ENCODE assay signal across 39 mouse cellular contexts in genomic region chr19:58525457-58526239, GRCm38 (mm10). TPM values are rescaled to one million over a fixed set of nuclear protein-coding genes. Genes with fewer than 3 reads are reported as not detected.
DNase-seq lines count a peak whose midpoint lies in the region; ATAC-seq and TF ChIP-seq lines count a peak whose summit lies in the region.
"Had no signal": no experiment of that assay in that cellular context is flagged by ENCODE, and none has a peak within 500 bp of the region (broad histone marks: within the 10 kb centered on the region; RNA-seq: fewer than 3 reads in every experiment).

No protein-coding gene starts in this region.

- no peaks in the 10 kb centered on the region for H3K9me3 ChIP-seq in kidney, postnatal 0 days (replicated peaks; ENCODE audit: low read length)
- no peaks in the 10 kb centered on the region for H3K9me3 ChIP-seq in lung, embryonic 15.5 days
- H3K9me3 ChIP-seq: embryonic facial prominence, embryonic 12.5 days; forebrain, embryonic 15.5 days; hindbrain, embryonic 10.5 days; hindbrain, embryonic 15.5 days; kidney, embryonic 15.5 days; limb, embryonic 13.5 days; megakaryocyte, embryonic 14.5 days; midbrain, embryonic 12.5 days; neural tube, embryonic 13.5 days had no signal

- 72% methylated on average over 12 of the region's 12 CpGs for WGBS in kidney, postnatal 0 days
- 23% methylated on average over 12 of the region's 12 CpGs for WGBS in lung, embryonic 15.5 days

- H3K27ac ChIP-seq in kidney, postnatal 0 days: no peak overlapping the region
- peak overlapping the region; percentile 51 for H3K27ac ChIP-seq in lung, embryonic 15.5 days
- H3K27ac ChIP-seq: embryonic facial prominence, embryonic 12.5 days; forebrain, embryonic 15.5 days; hindbrain, embryonic 10.5 days; hindbrain, embryonic 15.5 days; kidney, embryonic 15.5 days; layer of hippocampus, adult 2 months; left cerebral cortex, adult 2 months; limb, embryonic 13.5 days; midbrain, embryonic 12.5 days; neural tube, embryonic 13.5 days had no signal

- H3K4me2 ChIP-seq in kidney, postnatal 0 days (ENCODE audit: low read length): no peak overlapping the region
- H3K4me2 ChIP-seq in lung, embryonic 15.5 days: no peak overlapping the region
- H3K4me2 ChIP-seq: embryonic facial prominence, embryonic 12.5 days; forebrain, embryonic 15.5 days; hindbrain, embryonic 15.5 days; kidney, embryonic 15.5 days; limb, embryonic 13.5 days; liver, embryonic 11.5 days; midbrain, embryonic 12.5 days; neural tube, embryonic 13.5 days had no signal

- peak; percentile 4 for DNase-seq in kidney, postnatal 0 days (ENCODE audit: low spot score)
- DNase-seq in kidney, adult 9 months: no peak
- DNase-seq in brain, adult 2 months (ENCODE audit: low read depth, low spot score): peak; percentile 34
- DNase-seq in lung, postnatal 25 days (ENCODE audit: low spot score): peak; percentile 47
- DNase-seq in cerebellum, adult 18-20 months: no peak
- no peak for DNase-seq in testis, postnatal 14 days (ENCODE audit: low spot score)
- DNase-seq: adrenal gland, postnatal 36 days; cerebellum, adult 9-11 months; embryo, embryonic 11 days; heart, postnatal 14 days; kidney, adult 11 months; kidney, postnatal 36 days; thymus, adult 2 months; thymus, postnatal 4 days had no signal

- no peak overlapping the region for H3K4me3 ChIP-seq in kidney, postnatal 0 days (replicated peaks; ENCODE audit: low read depth, low read length)
- no peak overlapping the region for H3K4me3 ChIP-seq in lung, embryonic 15.5 days
- H3K4me3 ChIP-seq: embryonic facial prominence, embryonic 12.5 days; forebrain, embryonic 15.5 days; hindbrain, embryonic 10.5 days; hindbrain, embryonic 15.5 days; kidney, embryonic 15.5 days; layer of hippocampus, adult 2 months; left cerebral cortex, adult 2 months; limb, embryonic 13.5 days; megakaryocyte, embryonic 14.5 days; midbrain, embryonic 12.5 days; neural tube, embryonic 13.5 days had no signal

- H3K27me3 ChIP-seq in kidney, postnatal 0 days (ENCODE audit: insufficient read depth, low read length): no peaks in the 10 kb centered on the region
- no peaks in the 10 kb centered on the region for H3K27me3 ChIP-seq in lung, embryonic 15.5 days
- H3K27me3 ChIP-seq: embryonic facial prominence, embryonic 12.5 days; forebrain, embryonic 15.5 days; hindbrain, embryonic 15.5 days; kidney, embryonic 15.5 days; megakaryocyte, embryonic 14.5 days; neural tube, embryonic 13.5 days had no signal

- H3K36me3 ChIP-seq in kidney, postnatal 0 days (ENCODE audit: insufficient read depth, low read length): no peaks in the 10 kb centered on the region
- no peaks in the 10 kb centered on the region for H3K36me3 ChIP-seq in lung, embryonic 15.5 days
- H3K36me3 ChIP-seq: embryonic facial prominence, embryonic 12.5 days; forebrain, embryonic 15.5 days; hindbrain, embryonic 10.5 days; hindbrain, embryonic 15.5 days; kidney, embryonic 15.5 days; limb, embryonic 13.5 days; midbrain, embryonic 12.5 days; neural tube, embryonic 13.5 days had no signal

- H3K9ac ChIP-seq in kidney, postnatal 0 days (ENCODE audit: low read depth, low read length): no peak overlapping the region
- no peak overlapping the region for H3K9ac ChIP-seq in lung, embryonic 15.5 days
- H3K9ac ChIP-seq: embryonic facial prominence, embryonic 12.5 days; forebrain, embryonic 15.5 days; hindbrain, embryonic 15.5 days; kidney, embryonic 15.5 days; limb, embryonic 13.5 days; midbrain, embryonic 12.5 days; neural tube, embryonic 13.5 days had no signal

- ATAC-seq in kidney, postnatal 0 days (replicated peaks; ENCODE audit: low FRiP score, low read depth): no peak
- peak; percentile 95 for ATAC-seq in lung, embryonic 15.5 days (ENCODE audit: borderline replicate concordance, extremely low read depth, low FRiP score, low TSS enrichment)
- no peak for ATAC-seq in megakaryocyte progenitor cell, adult 5-6 weeks (replicated peaks; ENCODE audit: poor library complexity)
- ATAC-seq: forebrain, embryonic 15.5 days; inflammation-experienced regulatory T-cells, adult 6 months had no signal

- TF ChIP-seq CTCF in kidney, postnatal 0 days (IDR thresholded peaks at IDR 0.05; ENCODE audit: low read depth): no peak

- H3K4me1 ChIP-seq in kidney, postnatal 0 days (replicated peaks; ENCODE audit: insufficient read depth, low read length): no peaks in the 10 kb centered on the region
- H3K4me1 ChIP-seq in lung, embryonic 15.5 days: peaks cover 24% of the 10 kb centered on the region
- H3K4me1 ChIP-seq: kidney, embryonic 15.5 days had no signal

RNA-seq across cellular contexts. Expression of gene Ccdc172, which starts 13.9 kb away (rescaled TPM):
- polyA plus RNA-seq in kidney, postnatal 0 days (2015; fragmentation: Nextera tagmentation; extraction: Ambion mirVana): not detected in 2 replicates
- polyA plus RNA-seq in lung, embryonic 15.5 days (2015; fragmentation: Nextera tagmentation; extraction: Ambion mirVana): not detected in 2 replicates
- not detected in 2 replicates for total RNA-seq in megakaryocyte progenitor cell, adult 5-6 weeks (2015)
- not detected in 2 replicates for total RNA-seq in megakaryocyte progenitor cell, adult 5-6 weeks (2017)
- total RNA-seq: adrenal gland, adult 18-20 months; adrenal gland, postnatal 36 days; gastrocnemius, adult 8-10 months; gastrocnemius, postnatal 4 days; heart, adult 8-10 months; heart, postnatal 14 days; layer of hippocampus, adult 2 months; layer of hippocampus, postnatal 14 days; left cerebral cortex, adult 2 months; left cerebral cortex, postnatal 25 days; MEL had no signal
- polyA plus RNA-seq: embryonic facial prominence, embryonic 12.5 days; forebrain, embryonic 15.5 days; heart, embryonic 14.5 days; hindbrain, embryonic 10.5 days; hindbrain, embryonic 15.5 days; inflammation-experienced regulatory T-cells, adult 6 months; kidney, embryonic 15.5 days; limb, embryonic 13.5 days; liver, embryonic 11.5 days; liver, embryonic 16.5 days; midbrain, embryonic 12.5 days; neural tube, embryonic 13.5 days; stomach, embryonic 16.5 days; thymus, adult 2 months had no signal

Comparison
In these comparisons a context has a peak if more than half of its experiments do, and no peak if none do; other contexts are left out.
1. DNase-seq: peak in kidney, postnatal 0 days (single experiment), brain, adult 2 months (single experiment) and lung, postnatal 25 days (single experiment); none in kidney, adult 9 months (single experiment), cerebellum, adult 18-20 months (0 of 2) and testis, postnatal 14 days (single experiment).